Mouse (Mus musculus) kidney, postnatal 10 days (tissue): ENCODE measurements around the gene Slc46a3.
"Not testable (repeated sequence)": the region's sequence is repeated elsewhere in the genome, so short reads cannot be mapped to it uniquely, and the experiment has no call there.

Source experiments
- DNase-seq: peaks from one replicate; pipeline ENCODE4 v3.0.0; 2021; ENCODE audit warnings: mixed read lengths

The Slc46a3 gene

DNA sequence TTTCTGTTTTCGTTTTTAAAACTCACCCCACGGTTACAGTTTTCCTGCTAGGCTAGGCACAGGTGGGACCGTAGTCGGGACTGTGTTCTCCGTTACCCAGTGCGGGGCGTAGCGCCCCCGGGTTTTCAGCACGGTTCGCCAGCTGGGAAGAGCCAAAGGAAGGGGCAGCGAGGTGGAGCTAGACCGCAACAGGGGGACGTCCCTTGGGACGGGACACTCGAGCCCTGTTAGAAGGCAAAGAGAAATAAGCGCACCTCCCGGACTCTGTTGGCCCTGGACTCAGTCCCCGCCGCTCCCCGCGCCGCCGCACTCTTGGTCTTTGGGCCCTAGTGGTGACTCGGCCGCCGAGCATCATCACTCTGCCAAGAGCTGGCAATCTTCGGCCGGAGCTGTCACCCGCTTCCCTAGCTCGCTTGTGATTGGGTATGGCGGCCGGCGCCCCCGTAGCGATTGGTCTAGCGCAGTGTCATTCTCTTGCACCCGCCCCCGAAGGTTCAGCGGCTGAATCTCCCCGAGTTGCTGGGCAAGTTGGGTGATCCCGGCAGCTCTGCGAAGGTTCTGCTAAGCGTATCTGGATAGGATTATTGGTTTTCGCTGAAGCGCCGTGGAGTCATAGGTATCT is at the start of gene Slc46a3:
Gene Slc46a3 (minus strand): TSS at position 361 of the 622 bp plus-strand sequence.
- peak; percentile 92 for DNase-seq

DNA sequence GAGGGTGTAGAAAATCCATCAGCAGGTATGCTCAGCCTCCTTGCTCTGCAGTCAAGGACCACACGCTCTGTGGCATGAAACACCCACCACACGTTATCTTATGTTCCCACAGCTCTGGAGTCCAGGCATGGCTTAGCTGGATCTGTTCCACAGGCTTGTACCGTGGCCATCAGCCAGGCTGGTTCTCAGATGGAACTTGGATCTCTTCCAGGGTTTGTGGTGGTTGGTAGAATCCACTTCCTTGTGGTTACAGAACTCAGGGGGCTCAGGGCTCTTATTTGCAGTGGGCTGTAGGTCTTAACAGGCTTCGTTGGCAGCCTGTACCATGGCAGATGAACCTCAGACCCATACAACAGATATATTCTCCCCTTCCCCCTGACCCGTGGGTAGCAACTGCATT is 44.6 kb upstream of the Slc46a3 start:
- DNase-seq, result no peak

DNA sequence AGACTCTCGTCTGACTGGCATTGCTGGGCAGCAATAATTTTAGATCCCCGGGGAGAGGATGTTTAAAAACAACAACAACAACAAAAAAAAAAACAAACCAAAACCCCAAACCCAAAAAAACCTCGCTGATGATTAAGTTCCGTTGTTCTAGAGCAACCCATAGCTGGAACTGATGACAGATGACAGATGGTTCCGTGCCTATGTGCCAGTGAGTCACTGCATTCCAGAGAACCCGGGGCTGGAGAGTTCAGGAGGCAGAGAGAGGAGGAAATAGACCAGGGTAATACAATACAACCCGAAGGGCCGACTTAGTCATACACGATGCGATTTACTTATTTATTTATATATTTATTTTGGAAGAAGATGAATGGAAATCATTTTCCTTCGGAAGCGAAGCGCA is 40.5 kb upstream of the Slc46a3 start:
- DNase-seq, result no peak

DNA sequence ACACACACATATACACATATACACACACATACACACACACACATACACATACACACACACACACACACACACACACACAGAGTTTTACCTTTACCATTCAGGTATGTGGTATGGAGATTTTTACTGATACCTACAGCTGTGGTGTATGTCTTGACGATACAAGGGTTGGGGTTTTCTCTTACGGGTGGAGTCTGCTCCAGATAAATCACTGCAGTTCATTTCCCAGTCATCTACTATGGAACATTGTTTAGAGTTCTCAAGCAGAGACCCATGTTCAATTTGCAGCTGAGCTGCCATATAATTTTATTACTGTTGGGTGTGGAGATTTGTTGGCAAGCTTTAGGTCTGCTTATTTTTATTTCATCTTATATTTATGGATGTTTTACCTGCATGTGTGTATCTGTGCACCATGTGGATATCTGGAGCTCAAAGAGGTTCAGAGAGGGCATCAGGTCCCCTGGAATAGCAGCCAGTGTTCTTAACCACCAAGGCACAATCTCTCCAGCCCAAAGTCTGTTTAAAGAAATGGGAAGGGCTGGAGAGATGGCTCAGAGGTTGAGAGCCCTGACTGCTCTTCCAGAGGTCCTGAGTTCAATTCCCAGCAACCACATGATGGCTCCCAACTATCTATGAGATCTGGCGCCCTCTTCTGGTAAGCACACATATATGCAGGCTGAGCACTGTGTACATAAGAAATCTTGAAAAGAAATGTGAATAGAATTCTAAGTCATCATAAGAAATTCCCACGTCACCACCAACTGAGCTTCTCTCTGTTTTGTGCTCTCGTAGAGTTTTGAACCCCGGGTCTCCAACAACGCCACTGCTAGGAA is 34.3 kb upstream of the Slc46a3 start:
- DNase-seq, result no peak

DNA sequence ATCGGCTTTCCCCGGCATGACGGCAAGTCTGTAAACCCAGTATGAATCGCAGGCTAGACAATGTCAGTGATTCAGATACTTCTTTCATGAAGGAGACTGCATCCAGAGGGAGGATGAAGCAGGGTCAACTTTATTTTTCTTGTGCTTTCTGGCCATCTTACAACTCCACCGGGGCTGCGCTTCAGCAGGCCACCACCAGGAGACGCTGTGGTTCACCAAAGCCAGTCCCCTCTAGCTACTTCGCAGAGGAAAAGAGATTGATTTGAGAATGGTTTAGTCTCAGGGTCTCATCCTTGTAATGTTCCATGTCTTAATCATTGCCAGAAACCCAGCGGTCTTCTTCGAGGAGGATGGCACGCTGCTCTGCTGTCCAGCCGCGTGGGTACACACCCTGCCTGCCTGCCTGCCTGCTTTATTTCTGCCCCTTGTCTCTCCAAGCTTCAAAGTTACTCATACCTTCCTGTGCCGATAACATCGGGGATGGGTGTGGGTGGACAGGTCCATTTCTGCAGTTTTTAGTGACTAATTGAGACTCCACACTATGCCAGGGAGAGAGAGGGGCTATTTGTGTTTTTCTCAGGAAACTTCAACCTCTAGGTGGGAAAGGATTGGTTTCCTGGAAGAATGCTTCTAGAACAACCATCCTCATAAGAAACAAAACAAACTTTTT is 31.5 kb upstream of the Slc46a3 start:
- DNase-seq, result peak; percentile 44

DNA sequence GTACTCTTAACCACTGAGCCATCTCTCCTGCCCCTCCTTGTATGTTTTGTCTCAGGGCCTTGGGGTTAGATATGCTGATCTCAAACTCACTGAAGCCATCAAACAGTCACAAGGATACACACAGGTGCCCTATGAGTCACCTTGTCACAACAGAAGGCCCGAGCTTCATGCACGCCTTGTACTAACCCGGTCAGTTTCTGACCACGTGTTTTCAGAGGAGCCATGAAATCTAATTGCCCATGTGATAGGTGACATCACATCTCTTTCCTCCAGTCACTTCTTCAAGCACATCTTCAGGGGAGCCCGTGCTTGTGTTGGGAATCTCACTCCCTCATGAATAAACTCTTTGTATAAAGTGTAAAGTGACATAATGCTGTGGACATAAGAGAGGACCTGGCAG is 30.0 kb upstream of the Slc46a3 start:
- DNase-seq, result no peak

DNA sequence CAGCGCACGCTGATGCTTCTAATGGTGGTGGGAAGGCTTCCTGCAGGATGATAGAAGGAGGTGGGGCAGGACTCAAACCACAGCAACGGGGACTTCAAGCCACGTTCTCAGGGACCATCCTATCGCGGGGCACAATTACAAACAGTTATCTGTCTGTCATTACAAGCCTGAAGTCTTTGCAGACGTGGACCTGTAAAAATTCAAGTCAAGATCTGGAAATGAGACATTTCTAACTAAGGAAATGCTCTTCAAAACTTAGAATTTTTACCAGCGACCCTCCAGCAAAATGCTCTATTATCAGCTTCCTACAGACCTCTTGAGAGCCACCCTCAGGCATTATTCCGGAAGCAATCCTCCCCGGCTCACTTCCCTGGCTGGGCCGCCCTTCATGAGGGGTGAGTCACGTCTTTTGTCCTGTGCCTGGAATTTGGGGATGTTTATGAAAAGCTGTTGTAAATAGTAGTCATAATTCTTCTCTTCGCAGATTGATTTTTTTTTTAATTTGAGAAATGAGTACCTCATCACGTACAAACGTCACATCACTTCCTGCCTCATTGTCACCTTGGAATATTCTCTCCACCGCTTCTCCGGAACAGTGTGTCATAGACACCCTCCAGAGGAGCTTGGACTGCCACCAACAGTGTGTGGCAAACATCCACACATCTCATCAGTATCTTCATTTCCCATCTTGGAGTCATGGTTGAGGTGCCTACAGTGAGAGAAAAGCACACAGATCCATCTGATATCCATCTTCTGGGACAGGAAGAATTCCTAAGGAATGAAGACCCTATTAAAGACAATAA is 23.6 kb upstream of the Slc46a3 start:
- peak; percentile 61 for DNase-seq

DNA sequence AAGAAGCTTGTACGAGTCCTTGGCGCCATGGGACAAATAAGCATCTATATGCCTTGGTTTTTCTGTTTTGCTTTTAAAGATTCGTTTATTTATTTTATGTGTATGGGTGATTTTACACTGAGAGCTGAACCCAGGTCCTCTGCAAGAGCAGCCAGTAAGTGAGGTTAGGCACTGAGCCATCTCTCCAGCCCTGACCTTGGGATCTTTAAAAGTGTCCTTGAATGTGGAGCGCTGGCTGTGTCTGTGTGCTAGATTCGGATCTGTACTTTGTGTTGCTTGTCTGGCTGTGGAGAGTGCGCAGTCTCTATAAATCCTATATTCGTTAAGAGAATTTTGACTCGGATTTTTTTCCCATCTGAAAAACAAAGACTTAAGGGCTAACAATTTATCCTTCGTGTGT is 21.6 kb upstream of the Slc46a3 start:
- no peak for DNase-seq

DNA sequence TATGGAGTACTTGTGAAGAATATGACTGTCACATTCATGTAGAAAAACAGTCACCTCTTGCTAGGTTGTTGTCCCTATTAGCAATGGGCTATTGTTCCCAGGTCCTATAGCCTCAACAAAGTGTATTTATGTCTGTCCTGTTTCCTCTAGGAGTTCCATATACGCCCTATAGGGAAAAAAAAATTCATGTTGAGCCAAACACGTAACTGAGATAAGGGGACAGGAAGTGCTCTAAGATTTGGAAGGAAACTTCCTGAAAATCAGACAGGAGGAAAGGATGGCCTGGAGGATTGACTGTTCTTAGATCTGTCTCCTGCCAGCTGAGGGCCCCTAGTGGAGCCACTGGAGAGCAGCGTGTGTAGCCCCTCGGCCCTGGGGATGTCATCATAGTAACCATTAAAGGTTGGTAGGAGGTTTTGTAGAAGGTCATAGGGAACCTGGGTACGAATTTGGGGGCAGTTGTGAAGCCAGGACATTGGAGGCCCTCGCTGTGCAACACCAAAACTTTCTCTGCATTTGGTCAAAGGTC is 20.5 kb upstream of the Slc46a3 start:
- peak; percentile 34 for DNase-seq

DNA sequence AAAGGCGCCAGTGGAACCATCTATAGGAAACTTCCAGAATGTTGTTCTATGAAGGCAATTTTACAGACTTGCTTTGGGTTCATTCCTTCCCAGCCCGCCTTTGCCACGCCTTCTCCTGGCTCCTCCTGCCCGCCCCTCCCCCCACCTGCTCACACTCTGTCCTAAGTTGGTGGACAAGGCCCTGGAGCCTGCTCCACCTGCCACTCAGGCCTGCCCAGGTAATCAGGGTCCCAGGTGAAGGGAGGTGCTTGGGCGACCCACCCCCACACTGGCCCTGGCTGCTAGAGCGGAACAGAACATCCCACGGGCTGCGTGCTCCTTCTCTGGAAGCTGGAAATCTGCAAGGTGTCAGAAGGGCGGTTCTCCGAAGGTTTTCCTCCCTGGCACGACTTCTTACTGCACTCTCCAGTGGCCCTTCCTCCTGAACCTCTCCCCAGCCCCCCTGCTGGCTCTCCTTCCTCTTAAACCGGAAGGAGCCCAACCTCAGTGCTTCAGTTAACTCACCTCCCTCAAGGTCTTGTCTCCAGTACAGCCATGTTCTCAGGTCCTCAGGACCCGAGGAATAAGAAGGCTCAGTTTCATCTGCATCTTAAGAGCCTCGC is 18.7 kb upstream of the Slc46a3 start:
- DNase-seq, result peak; percentile 51

DNA sequence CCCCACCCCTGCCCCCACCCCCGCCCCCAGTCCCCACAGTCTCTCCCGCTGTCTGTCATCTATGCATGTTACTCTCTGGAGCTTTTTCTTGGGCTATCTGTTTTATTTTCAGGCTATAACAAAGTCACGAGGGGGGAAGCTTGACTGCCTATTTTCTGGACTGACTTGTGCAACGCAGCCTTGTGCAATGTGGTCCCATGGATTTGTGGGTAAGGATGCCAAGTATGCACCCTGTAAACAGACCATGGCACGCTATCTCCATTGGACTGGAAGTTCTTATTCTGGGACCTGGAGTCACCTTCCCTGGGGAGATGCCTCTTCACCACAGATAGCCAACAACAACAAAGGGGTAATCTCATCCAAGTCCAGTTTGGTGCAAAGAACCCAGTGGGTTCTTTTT is 17.1 kb upstream of the Slc46a3 start:
- no peak for DNase-seq

DNA sequence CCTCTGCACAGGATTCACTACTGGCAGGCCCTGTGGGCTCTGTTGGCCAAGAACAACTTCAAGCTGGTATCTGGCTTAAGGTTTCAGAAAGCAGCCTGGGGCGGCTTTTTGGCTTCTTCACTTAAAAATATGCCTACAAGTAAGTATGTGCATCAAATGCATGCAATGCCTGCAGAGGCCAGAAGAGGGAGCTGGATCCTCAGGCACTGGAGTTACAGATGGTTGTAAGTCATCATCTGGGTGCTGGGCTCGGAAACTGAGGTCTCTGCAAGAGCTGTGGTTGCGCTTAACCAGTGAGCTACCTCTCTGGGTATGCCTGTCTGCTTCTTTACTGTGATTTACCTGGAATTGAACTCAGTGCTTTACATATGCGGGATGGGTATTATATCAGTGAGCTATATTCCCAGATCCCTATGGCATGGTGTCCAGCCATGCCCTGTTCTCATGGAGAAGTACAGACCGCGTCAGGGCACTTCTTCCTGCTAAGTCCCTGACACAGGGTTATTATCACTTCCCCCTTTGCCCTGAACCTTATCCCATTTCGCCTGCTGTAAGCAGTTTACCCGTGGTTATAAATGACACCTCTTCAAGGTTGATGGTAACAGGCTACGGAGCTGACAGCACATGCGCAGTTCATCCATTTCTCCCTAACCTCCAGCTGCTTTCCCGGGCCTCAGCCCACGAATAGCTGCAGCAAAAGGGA is 16.3 kb upstream of the Slc46a3 start:
- DNase-seq, result no peak

DNA sequence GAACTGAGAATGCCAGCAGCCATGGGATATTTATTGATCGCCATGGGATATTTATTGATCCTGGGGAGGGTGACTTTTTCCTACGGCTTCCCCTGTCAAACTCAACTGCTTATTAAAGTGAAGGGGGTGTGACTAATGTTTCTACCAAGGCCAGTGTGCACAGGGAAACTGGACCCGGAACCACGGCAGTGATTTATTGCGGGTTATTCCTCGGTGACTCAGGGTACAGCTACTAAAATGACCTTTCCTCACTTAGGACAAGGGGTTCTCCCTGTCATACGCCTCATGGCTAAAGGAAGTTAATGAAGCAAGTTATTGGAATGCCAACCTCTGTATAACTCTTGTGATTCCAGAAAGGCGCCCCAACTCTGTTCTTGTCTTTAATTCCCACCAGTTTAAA is 13.2 kb upstream of the Slc46a3 start:
- no peak for DNase-seq

DNA sequence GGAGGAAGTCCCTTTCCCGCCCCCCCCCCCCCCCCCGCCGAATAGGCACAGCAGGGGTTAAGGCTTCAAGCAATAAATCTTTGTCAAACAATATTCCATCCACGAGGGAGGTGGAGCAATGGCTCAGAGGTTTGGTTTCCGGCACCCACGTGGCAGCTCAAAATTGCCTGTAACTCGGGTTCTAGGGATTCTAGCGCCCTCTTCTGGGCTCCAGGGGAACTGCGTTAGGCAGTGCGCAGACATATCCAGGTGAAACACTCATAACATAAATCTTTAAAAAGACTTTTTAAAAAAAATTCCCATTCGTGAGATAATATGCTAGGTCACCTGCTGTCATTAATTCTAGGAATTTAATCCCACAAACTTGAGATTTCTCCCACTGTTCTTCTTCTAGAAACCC is 12.5 kb upstream of the Slc46a3 start:
- no peak for DNase-seq

DNA sequence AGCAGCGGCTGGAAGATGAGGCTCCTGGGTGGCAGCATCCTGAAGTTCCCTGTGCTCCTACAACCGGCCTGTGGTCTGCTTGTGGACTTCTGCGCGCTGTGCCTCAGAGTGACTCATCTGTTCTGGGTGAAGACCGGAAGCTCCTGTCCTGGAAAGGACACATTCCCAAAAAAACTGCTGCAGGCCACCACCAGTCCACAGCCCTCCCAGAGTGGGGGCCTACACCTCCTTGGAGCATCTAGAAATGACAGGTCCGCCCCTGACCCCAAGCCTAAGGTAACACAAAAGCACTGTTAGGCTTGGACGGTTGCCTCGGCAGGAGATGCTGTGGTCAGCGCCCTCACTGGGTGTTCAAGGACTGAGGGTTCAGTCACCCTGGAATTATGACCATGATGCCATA is 8.6 kb upstream of the Slc46a3 start:
- no peak for DNase-seq

DNA sequence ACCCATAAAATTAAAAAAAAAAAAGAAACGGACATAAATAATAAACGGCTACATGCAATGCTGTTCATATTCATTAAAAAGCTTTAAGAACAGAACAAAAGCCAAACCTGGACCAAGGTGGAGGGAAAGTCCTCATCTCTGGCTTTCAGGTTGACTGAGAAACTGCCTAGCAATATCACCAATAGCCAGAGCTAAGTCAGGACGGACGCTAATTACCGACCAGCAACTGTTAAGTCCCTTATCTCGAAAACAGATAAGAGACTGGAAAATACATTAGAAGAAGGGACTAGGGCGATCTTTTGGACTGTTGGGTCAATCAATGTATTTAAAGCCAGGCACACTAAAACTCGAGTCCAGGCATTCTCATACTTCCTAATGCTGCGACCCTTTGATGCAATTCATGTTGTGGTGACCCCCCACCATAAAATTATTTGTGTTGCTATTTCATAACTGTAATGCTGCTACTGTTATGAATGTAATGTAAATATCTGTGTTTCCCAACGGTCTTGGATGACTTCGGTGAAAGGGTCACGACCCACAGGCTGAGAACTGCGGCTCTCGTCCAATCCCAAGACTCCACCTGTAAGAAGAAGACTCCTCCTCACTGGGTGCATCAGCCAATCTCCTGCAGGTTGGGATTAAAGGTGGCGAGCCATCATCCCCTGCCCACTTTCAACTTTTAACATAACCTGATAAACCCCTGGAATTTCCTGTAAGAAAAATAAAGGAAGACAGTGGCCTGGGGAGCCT is 7.6 kb upstream of the Slc46a3 start:
- DNase-seq, result no peak

DNA sequence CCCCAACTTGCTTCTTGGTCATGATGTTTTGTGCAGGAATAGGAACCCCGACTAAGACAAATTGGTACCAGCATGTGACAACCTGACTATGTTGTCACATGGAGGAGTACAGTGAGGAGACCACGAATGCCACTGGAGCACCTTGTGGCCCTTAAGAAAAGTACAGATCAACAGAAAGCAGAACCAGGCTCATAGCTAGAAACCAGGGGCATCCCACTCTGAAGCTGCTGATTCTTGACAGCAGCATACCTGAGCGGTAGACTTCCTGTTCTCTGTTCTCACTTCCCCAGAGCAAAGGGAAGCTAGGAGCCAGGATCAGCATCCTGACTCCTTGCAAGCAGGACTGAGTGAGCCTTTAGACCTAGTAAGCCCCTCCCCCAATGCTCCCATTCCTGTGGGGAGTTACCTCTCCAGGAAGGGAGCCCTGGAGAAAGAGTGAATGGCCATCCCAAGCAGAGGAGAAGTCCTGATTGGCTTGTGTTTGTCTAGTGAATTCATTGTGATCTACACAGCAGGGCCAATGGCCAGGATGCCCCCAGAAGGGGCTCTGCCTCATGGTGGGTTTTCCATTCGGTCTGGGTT is 4.4 kb upstream of the Slc46a3 start:
- DNase-seq, result no peak

DNA sequence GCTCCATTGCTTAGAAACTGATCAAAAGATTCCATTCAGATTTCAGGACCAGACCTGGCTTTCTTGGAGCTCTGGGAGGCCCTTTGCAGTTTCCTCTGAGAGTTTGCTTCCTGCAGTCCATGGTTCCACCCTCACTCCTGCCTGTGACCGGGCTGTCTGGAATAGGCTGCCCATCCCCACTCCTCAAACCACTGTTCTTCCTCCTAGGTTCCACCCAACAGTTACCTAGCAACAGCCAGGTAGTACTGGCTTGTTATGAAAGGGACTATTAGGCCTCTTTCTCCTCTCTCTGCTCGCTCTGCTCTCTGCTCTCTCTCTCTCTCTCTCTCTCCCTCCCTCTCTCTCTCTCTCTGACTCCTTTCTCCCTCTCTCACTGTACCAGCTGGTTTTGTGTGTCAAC is 3.6 kb upstream of the Slc46a3 start:
- no peak for DNase-seq

DNA sequence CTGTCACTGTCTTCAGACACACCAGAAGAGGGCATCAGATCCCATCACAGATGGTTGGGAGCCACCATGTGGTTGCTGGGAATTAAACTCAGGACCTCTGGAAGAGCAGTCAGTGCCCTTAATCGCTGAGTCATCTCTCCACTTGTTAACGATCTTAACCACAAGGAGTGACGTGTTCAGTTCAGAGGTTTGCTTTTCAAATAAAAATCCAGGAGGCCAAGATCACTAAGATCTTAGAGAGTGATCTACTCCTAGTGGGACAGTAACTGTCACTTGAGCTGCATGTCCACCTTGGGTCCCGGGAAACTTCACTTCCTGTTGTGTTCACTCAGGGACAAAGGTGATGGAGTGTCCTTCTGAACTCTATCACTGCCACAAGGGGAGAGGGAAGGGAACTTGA is 1.9 kb upstream of the Slc46a3 start:
- DNase-seq, result not testable (repeated sequence)

DNA sequence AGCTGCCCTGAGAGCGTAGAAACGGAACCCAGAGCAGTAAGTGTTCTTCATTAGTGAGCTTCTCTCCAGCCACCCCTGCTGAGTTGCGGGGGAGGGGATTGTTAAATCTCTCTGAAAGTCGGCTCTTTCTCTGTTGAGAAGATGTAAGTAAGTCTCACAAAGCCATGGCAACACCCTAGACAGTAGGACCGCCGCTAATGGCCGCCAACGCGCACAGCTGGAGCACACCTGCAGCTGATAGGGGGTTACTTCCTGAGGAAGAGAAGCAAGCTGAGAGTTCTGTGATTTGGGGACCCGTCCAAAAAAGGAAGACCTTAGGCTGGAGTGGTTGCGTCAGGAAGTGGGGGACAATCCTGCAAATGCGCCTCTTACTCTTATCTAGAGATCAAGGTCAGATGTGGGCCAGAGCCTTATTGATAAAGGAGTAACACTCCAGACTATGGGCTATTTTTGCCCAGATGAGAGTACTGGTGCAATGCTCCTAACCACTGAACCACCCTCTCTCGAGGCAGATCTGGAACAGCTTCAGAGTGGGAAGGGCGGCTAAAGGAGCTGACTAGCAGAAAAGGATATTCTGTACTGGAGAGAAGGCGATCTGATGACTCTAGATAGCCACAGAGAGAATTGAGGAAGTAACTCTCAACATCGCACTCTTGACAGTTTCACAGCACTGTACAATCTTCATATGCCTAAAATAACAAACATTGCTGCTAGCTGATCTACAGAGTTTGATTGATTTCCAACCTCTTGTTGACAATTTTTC is 1.0 kb upstream of the Slc46a3 start:
- no peak for DNase-seq
